Mouse (Mus musculus): ENCODE results near the gene Tango6. TPM values are rescaled to one million over a fixed set of nuclear protein-coding genes. Genes with fewer than 3 reads are reported as not detected.
A peak's percentile ranks its signal among the peaks of the same experiment; 100 is the strongest.

Gene Tango6
- total RNA-seq, 2 experiments from 2014 or later = 5.9 to 6.4 TPM

DNA sequence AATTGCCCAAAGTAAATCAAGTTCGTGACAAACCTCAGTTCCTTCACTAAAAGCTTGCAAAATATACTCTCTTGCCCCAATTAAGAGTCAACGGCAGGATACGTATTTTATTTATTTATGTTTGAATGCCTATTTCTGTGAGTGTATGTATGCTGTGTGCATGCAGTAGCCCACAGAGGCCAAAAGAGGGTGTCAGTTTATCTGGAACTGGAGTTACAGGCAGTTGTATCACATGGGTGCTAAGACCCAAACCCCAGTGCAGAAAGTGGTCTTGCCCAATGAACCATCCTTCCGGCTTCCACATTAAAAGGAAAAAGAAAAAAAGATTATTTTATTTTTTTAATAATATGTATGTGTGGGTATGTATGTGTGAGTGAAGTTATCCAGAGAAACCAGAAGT lies 1.5 kb downstream of the Tango6 start:
- DNase-seq (ENCODE audit: low spot score in 2 of 2) = no peak
- intact Hi-C loops (cut with DNase I) = loop anchor here (10.0 kb wide), 1 partner anchor 350 kb away; the partner anchor contains the start of gene Vps4a

DNA sequence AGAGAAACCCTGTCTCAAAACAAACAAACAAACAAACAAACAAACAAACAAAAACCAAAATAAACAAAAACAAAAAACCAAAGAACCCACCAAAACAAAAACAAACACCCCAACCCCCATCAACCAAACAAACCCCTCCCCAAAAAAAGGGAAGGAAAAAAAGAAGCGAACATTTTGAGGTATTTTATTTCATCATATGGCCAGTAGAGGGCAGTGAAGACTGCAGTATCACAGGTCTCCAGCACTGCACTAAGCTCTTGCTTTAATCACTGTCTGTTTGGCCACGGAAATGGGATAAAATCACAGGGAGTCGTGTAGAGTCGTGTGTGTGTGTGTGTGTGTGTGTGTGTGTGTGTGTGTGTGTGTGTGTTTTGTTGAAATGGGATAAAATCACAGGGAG lies 4.6 kb downstream of the Tango6 start:
- intact Hi-C loops (cut with DNase I) = loop anchor here (5.0 to 10.0 kb wide), 2 partner anchors 315 to 347 kb away; partner anchors contain the start of gene Vps4a
- peak; percentile 19 to 68 for DNase-seq (ENCODE audit: low spot score in 2 of 2)

DNA sequence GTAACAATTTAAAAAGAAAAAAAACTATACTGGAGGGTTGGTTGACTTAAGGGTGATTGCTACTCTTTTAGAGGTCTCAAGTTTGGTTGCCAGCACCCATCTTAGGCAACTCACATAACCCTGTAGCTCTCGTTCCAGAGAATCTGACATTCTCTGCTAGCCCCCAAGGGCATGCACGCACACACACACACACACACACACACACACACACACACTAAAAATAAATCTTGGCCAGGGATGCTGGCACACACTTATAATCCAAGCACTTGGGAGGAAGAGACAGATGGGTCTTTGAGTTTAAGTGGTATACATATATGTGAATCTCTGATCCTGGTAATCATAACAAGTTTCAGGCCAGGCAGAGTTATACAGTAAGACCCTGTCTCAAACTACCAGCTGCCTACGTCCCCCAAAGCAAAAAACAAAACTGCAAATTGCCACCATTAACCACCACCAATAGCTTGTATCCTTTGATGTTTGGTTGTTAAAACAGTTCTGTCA lies 14.9 kb downstream of the Tango6 start:
- intact Hi-C loops (cut with DNase I) = loop anchor here (5.0 kb wide), 1 partner anchor 190 kb away; no protein-coding TSS in a partner anchor
- peak in 1 of 2 experiments; percentile 28 for DNase-seq (ENCODE audit: low spot score in 2 of 2)

DNA sequence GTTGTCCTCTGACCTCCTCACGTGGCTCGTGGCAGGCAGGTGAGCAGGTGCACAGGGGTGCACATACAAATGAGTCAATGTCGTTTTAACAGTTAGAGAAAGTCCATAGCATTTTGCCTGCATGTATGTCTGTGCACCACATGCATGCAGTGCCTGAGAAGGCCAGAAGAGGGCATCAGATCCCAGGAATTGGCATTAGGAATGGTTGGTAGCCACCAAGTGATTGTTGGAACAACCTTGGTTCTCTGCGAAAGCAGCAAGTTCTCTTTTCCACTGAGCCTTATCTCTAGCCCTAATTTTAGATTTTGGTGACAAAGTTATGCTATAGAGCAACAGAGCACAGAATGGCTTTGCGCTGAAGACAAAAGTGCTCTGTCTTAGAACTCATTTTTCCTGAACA lies 16.7 kb downstream of the Tango6 start:
- DNase-seq (ENCODE audit: low spot score in 2 of 2) = peak; percentile 82 to 85
- intact Hi-C loops (cut with DNase I) = loop anchor here (5.0 kb wide), 1 partner anchor 188 kb away; no protein-coding TSS in a partner anchor

DNA sequence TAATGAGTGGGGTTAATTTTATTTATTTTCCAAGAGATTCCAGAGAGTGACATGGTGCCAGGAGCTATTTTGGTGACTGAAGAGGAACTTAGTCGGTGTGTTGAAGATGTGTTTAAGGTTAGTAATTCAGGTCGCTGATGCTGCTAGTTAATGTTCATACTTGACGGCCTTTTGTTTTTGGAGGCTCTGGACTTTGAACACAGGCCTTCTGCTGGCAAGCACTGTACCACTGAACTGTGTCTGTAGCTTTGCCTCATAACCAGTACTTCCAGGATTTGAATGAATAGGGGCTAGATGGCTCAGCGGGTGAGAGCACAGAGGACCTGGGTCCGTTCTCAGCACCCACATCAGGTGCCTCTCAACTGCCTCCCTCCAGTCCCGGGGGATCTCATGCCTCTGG lies 17.3 kb downstream of the Tango6 start:
- no peak for DNase-seq (ENCODE audit: low spot score in 2 of 2)
- intact Hi-C loops (cut with DNase I) = no loop called here

DNA sequence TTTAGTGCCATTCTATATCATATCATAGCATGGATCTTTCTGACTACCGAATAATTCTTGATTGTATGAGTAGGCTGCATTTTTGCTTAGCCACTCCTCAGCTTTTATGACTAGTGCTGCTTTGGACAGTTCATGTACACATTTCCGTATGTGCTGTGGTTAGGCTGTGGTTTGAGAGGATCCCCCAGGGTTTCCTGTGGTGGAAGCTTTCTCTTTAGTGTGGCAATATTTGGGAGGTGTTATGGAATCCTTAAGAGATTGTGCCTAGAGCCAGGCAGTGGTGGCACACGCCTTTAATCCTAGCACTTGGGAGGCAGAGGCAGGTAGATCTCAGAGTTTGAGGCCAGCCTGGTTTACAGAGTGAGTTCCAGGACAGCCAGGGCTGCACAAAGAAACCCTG lies 18.5 kb downstream of the Tango6 start:
- intact Hi-C loops (cut with DNase I) = no loop called here
- DNase-seq (ENCODE audit: low spot score in 2 of 2) = no peak

DNA sequence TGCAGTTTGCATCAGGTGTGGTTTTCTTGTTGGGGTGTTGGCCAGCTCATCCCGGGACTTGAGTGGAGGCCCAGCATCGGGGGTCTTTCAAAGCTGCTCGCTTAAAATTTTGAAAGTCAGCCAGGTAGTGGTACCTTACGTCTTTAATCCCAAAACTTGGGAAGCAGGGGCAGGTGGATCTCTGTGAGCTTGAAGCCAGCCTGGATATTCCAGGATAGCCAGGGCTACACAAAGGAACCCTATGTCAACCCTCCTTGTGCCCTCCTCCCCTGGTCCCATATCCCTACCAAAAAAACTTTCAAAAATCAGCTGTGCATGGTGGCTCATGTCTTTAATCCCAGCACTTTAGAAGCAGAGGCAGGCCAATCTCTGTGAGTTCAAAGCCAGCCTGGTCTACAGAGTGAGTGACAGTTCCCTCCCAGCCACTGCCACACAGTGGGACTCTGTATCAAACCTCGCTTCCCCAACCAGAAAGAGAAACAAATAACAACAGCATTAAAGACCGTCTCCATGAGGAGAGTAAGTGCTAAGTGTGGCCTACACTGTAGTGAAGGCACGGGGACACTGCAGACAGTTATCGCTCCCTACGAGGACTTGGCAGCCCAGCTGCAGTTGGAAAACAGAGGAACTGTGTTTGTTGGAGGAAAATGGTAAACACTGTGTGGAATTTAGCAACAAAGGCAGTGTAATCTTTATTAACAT lies 21.5 kb downstream of the Tango6 start:
- DNase-seq (ENCODE audit: low spot score in 2 of 2) = peak in 1 of 2 experiments; percentile 23
- intact Hi-C loops (cut with DNase I) = no loop called here

DNA sequence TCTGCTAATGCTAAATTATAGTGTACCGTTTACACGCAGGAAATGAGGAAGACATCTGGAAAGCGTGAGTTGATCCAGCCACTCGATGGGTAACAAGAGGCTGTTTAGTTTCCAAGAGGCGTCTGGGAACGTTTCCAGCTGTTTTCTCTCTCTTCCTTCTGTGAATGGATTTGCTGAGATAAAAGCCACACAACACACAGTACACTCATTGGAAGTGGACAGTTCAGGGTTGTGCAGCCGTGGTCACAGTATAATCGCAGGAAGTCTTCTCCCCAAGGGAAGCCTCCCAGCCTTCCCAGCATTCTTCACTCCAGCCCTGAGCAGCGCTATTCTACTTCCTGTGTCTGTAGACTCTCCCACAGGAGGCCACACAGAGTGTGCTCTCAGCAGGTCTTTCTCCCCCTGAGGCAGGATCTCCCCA lies 22.0 kb downstream of the Tango6 start:
- peak; percentile 51 to 65 for DNase-seq (ENCODE audit: low spot score in 2 of 2)
- intact Hi-C loops (cut with DNase I) = no loop called here

DNA sequence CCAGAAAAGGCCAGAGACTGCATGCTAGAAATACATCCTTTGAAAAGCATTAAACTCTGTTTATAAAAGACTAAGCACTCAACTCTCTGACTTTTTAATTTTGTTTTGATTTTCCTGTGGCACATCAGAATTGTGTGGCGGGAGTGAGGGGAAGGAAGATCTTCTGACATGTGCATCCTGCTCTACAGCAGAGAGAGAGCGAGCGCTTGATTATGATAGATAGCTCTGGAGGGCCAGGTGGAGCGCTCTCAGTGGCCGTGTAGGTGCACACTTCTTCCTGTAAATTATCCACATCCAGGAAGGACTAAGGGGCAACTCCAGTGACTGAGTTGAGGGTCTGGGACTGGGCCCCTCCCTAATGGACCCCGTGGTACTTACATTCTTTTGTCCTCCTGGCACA lies 23.3 kb downstream of the Tango6 start:
- no peak for DNase-seq (ENCODE audit: low spot score in 2 of 2)
- intact Hi-C loops (cut with DNase I) = no loop called here

DNA sequence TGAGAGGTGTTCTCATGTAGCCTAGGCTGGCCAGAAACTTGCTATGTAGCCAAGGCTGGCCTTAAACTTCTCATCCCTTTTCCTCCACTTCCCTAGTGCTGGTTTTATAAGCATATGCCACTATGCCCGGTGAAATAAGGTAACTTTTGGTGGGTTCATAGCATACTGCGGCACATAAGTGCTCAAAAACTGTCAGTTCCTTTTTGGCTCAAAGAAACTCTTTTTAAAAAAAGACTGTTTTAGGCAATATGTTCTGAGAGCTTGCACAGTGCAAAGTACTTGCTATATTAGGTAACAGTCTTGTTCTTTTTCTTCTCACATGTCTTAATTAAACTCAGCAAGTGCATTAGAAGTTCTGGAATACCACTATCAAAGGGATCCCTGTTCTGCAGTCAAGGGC lies 27.1 kb downstream of the Tango6 start:
- DNase-seq (ENCODE audit: low spot score in 2 of 2) = no peak
- intact Hi-C loops (cut with DNase I) = no loop called here

DNA sequence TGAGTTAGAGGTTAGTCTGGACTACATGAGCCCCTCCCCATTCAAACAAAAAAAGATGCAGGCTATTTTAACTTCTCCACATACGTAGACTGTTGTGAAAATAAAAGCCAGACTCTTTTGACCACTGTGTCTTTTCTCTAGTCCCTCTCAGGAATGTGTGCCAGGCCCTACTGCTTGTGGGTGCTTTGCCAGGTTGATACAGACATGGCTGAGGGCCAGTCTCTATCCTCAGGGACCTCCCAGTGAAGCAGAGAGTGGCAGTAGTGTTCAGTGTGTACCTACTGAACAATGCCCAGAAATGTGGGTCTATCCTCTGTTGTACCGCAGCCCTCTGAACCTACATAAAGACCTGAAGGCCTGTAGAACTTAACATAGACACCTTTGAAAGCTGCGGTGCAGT lies 29.6 kb downstream of the Tango6 start:
- intact Hi-C loops (cut with DNase I) = no loop called here
- no peak for DNase-seq (ENCODE audit: low spot score in 2 of 2)

DNA sequence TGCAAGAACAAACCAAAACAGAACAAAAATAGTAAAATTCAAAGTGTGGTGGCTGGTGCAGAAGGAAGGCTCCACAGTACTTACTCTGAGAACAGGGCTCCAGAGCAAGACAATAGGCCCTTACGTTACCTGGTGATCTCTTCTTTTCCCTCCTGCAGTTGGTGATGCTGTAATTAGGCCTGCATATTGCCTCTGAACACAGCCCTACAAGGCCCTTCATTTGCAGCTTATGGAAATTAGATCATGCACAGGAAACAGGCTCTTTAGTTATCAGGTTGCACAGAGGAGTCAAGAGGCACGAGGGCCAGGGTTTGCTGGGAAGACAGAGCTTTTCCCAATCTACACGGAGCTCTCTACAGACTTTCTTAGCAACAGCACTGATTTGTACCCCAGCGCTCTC lies 31.4 kb downstream of the Tango6 start:
- DNase-seq (ENCODE audit: low spot score in 2 of 2) = no peak
- intact Hi-C loops (cut with DNase I) = no loop called here

DNA sequence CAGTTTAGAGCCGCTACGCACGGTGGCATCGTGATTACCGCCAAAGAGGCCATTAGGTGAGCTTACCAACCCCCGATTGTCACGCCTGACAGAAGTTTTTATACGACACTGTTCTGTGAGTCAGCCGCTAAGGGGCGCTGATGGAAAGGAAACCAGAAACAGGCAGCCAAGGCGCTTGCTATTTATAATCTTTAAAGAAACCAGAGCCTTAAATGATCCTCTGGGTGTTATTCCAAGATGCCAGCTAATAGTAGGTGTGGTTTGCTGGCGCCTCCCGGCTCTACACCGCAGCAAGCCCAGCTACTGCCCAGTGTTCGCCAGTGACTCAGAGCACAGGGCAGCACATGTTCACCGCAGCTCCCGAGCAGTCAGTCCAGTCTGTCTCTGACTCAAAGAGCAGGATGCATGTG lies 35.2 kb downstream of the Tango6 start:
- peak; percentile 79 to 80 for DNase-seq (ENCODE audit: low spot score in 2 of 2)
- intact Hi-C loops (cut with DNase I) = loop anchor here (2.0 to 5.0 kb wide), 2 partner anchors 154 to 175 kb away; partner anchors contain the start of genes Has3 and Utp4

DNA sequence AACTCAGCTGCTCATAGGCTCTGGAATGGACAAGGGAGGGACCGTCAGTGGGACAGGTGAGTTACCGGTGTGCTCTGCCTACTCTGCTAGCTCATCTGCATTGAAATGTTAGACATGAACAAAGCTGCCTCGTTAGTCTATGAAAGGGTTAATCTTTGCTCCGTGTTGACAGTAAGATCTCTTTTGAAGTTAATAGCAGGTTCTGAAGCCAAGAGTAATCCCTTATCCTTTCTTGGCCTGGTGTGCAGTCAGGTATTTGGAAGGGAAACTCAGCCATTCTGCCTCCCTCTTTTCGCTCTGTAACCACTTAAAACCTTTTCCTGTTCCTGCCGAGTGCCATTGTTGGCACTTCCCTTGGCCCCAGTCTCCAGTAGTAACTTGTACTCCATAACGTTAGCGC lies 38.1 kb downstream of the Tango6 start:
- intact Hi-C loops (cut with DNase I) = no loop called here

DNA sequence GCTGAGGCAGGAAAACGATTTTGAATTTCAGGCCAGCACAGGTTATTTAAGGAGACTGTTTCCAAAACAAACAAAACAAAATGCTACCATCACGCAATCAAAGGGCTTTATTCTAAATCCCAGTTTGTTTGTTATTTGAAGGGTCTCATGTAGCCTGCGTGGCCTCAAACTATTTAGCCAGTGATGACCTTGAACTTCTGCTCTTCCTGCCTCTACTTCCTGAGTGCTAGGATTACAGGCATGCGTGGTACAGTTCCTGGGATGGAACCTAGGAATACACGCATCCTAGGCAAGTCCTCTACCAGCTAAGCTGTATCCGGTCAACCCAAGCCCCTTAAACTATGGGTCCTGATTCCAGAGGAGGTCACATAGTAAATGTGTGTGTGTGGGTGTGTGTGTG lies 39.6 kb downstream of the Tango6 start:
- DNase-seq (ENCODE audit: low spot score in 2 of 2) = no peak

More for the DNA sequence above, 38.1 kb downstream of the Tango6 start:
- DNase-seq (ENCODE audit: low spot score in 2 of 2) = no peak

DNA sequence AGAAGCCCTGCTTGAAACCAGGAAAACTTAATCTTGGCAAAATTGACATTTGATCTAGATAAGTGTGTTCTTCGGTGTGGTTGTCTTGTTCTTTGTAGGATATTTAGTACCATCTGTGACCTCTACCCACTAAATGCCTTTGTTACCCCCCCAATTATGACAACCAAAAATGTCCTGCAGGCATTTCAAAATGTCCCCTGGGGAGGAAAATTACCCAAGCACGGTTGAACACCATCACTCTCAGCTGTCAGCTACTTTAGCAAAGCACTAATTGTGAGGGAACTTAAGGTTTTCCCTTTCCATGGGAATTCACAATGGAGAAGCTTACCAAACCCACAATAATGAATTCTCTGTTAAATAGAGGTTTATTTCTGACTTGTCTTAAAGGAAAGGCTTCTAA lies 41.1 kb downstream of the Tango6 start:
- intact Hi-C loops (cut with DNase I) = no loop called here
- no peak for DNase-seq (ENCODE audit: low spot score in 2 of 2)

More for the DNA sequence above, 39.6 kb downstream of the Tango6 start:
- intact Hi-C loops (cut with DNase I) = no loop called here

DNA sequence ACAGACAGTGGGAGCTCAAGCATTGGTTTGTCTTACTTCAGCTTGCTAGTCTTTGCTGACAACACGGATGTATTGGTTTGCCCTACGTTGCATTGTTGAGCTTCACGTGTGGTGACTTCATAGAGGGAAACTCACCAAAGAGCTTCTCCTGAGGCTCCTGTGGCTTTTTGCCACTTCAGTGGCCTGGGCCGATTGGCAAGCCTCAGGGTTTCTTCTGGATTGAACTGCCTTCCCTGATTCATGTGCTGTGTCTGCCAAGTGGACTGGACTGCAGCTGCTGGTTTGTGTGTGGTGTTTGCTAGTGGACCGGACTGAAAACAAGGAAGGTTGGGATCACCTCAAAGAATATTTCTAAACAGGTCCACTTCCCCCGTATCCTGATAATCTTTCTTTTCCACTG lies 43.7 kb downstream of the Tango6 start:
- intact Hi-C loops (cut with DNase I) = no loop called here
- DNase-seq (ENCODE audit: low spot score in 2 of 2) = no peak

DNA sequence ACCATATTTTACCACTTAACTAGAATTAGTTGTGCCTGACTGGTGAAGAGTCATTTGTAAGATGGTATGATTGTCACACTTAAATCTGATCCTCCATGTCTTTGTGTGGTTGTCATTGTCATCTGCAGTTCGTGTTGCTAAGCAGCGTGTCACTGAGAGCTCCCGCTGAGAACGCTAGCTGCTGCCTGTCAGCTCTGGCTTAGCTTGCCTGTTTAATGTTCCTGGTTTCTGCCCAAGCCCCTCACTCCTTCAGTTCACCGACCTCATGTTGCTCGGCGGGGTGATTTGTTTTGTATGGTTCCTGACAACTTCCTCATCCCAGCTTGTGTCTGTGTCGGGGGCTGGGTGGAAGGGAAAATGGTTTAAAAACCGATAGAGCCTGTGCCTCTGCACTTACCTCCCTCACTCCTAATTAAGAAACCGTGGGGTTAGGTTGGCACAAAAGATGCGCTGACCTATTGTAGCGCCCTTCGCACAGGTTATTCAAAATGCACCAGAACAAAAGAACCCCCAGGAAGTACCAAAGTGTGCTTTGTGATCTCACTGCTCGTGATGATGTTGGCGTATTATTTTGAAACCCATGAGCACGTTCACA lies 44.5 kb downstream of the Tango6 start:
- peak; percentile 28 to 37 for DNase-seq (ENCODE audit: low spot score in 2 of 2)
- intact Hi-C loops (cut with DNase I) = no loop called here

DNA sequence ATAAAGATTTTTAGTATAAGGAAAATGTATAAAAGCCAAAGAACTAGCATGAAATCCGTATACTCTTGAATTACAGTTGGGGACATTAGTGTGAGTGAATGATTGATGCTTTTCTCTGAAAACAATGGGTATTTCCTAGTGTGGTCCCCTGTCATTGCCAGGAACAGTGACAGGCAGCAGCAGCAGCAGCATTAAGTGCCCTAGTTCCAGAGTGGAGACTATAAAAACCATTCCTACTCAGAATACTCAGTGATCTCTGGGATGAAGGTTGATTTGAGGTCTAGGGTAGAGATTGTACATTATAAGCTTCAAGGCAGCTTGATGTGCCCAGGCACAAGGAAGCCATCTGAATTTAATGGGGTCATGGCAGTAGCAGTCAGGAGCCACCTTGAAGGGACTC lies 45.0 kb downstream of the Tango6 start:
- intact Hi-C loops (cut with DNase I) = no loop called here
- no peak for DNase-seq (ENCODE audit: low spot score in 2 of 2)

DNA sequence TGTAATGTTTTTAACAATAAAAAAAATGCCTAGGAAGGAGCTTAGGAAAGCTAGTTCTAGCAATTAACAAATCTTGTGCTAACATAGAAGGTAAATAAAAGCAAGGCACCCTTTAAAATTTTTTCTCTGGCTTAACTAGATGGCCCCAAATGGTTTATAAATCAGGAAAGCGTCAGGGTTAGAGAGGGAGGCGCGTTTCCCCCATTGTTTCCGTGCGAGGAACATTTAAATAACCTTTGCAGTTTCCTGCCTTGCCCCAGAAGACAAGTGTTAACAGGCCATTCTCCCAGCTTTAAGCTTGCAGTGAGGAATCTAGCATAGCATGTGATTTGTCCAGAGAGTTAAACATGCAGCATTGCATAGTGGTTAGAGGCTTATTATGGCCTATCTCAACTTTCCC lies 50.1 kb downstream of the Tango6 start:
- DNase-seq (ENCODE audit: low spot score in 2 of 2) = no peak
- intact Hi-C loops (cut with DNase I) = no loop called here

DNA sequence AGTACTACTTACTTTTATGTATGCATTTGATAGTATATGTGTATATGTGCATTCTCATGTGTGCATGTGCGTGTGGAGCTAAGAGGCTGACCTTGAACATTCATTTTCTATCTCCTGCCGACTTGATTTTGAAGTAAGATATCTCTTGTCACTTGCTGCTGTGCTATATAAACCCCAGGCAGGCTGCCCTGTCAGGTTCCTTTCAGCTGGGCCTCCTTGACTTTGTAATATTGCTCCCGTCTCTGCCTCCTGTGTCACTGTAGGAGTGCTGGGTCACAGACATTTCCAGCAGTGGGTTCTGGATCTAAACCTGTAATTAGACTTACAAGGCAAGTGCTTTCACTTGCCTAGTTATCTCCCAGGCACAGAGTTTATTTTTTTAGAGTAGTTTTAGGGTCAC lies 50.8 kb downstream of the Tango6 start:
- no peak for DNase-seq (ENCODE audit: low spot score in 2 of 2)
- intact Hi-C loops (cut with DNase I) = no loop called here
